Mouse (Mus musculus): Measurements from ENCODE around the gene Lpar2. TPM values are rescaled to one million over a fixed set of nuclear protein-coding genes. Genes with fewer than 3 reads are reported as not detected.
A peak's percentile ranks its signal among the peaks of the same experiment; 100 is the strongest.

The Lpar2 gene
- polyA plus RNA-seq (2016; fragmentation: Nextera tagmentation; extraction: Ambion mirVana): 0.87 and 0.88 TPM in 2 replicates

GRCm38 (mm10) chr8:69822386-69823191 lies at the start of gene Lpar2:
Gene Lpar2, plus strand, starts transcription at chr8:69822429.
- Histone ChIP-seq H3K27me3 (ENCODE audit: poor library complexity, severe bottlenecking) (peaks cover 26% of the 10 kb centered on the region), H3K27ac (peak within 1 kb of the TSS; percentile 86), H3K4me1 (peaks cover 45% of the 10 kb centered on the region), H3K4me3 (peak within 1 kb of the TSS; percentile 58), H3K9me3 (no peaks in the 10 kb centered on the region), H3K36me3 (replicated peaks) (peaks cover 62% of the 10 kb centered on the region)
- WGBS: under 1% methylated on average over 29 of the region's 35 CpGs
- DNase-seq (ENCODE audit: extremely low spot score, low spot score): peak; percentile 70

GRCm38 (mm10) chr8:69774503-69775148 lies 47.6 kb upstream of the Lpar2 start, which contains the start of gene Gm20422:
Gene Gm20422, minus strand, starts transcription at chr8:69774886.
- 0% methylated on average over 41 of the region's 41 CpGs for WGBS
- peak within 1 kb of the TSS; percentile 98 for H3K27ac ChIP-seq
- H3K9me3 ChIP-seq: no peaks in the 10 kb centered on the region

GRCm38 (mm10) chr8:69775149-69775534 lies 47.1 kb upstream of the Lpar2 start:
- H3K36me3 ChIP-seq (replicated peaks): peaks cover 25% of the 10 kb centered on the region
- no peaks in the 10 kb centered on the region for H3K27me3 ChIP-seq (ENCODE audit: poor library complexity, severe bottlenecking)
- peak overlapping the region; percentile 76 for H3K4me3 ChIP-seq
- H3K4me1 ChIP-seq: peaks cover 28% of the 10 kb centered on the region
- no peak for DNase-seq (ENCODE audit: extremely low spot score, low spot score)
- no peaks in the 10 kb centered on the region for H3K9me3 ChIP-seq
- WGBS: 63% methylated on average over 2 of the region's 2 CpGs
- H3K27ac ChIP-seq: peak overlapping the region; percentile 98

More at GRCm38 (mm10) chr8:69774503-69775148, 47.6 kb upstream of the Lpar2 start, which contains the start of gene Gm20422:
- peaks cover 28% of the 10 kb centered on the region for H3K4me1 ChIP-seq
- peak; percentile 92 for DNase-seq (ENCODE audit: extremely low spot score, low spot score)
- peak within 1 kb of the TSS; percentile 76 for H3K4me3 ChIP-seq
- H3K27me3 ChIP-seq (ENCODE audit: poor library complexity, severe bottlenecking): no peaks in the 10 kb centered on the region
- peaks cover 31% of the 10 kb centered on the region for H3K36me3 ChIP-seq (replicated peaks)

- DNase-seq (ENCODE audit: extremely low spot score, low spot score): no peak
- WGBS: 64% methylated on average over 10 of the region's 12 CpGs
- H3K27ac ChIP-seq: no peak overlapping the region
- H3K9me3 ChIP-seq: no peaks in the 10 kb centered on the region
- peaks cover 24% of the 10 kb centered on the region for H3K4me1 ChIP-seq
- peaks cover 6% of the 10 kb centered on the region for H3K36me3 ChIP-seq (replicated peaks)
- H3K4me3 ChIP-seq: no peak overlapping the region
- H3K27me3 ChIP-seq (ENCODE audit: poor library complexity, severe bottlenecking): no peaks in the 10 kb centered on the region
These were observed 45.1 kb upstream of the Lpar2 start for GRCm38 (mm10) chr8:69777111-69777510.

- WGBS: 93% methylated on average over 5 of the region's 5 CpGs
- Histone ChIP-seq H3K4me3 (no peak overlapping the region), H3K27ac (no peak overlapping the region), H3K9me3 (no peaks in the 10 kb centered on the region), H3K36me3 (replicated peaks) (peaks cover 15% of the 10 kb centered on the region), H3K27me3 (ENCODE audit: poor library complexity, severe bottlenecking) (no peaks in the 10 kb centered on the region), H3K4me1 (peaks cover 28% of the 10 kb centered on the region)
- DNase-seq (ENCODE audit: extremely low spot score, low spot score): no peak
These were observed 33.1 kb upstream of the Lpar2 start for GRCm38 (mm10) chr8:69789105-69789504.

GRCm38 (mm10) chr8:69789731-69790130 lies 32.5 kb upstream of the Lpar2 start:
- H3K9me3 ChIP-seq: no peaks in the 10 kb centered on the region
- peaks cover 21% of the 10 kb centered on the region for H3K36me3 ChIP-seq (replicated peaks)
- no peak for DNase-seq (ENCODE audit: extremely low spot score, low spot score)
- H3K4me1 ChIP-seq: peaks cover 28% of the 10 kb centered on the region
- WGBS: 79% methylated on average over 5 of the region's 5 CpGs
- H3K27ac ChIP-seq: no peak overlapping the region
- no peaks in the 10 kb centered on the region for H3K27me3 ChIP-seq (ENCODE audit: poor library complexity, severe bottlenecking)
- H3K4me3 ChIP-seq: peak overlapping the region; percentile 87; the same call in 1 of the 2 replicates

GRCm38 (mm10) chr8:69790364-69790763 lies 31.9 kb upstream of the Lpar2 start:
- no peak for DNase-seq (ENCODE audit: extremely low spot score, low spot score)
- no peaks in the 10 kb centered on the region for H3K9me3 ChIP-seq
- WGBS: 41% methylated on average over 11 of the region's 11 CpGs
- H3K27me3 ChIP-seq (ENCODE audit: poor library complexity, severe bottlenecking): no peaks in the 10 kb centered on the region
- H3K4me1 ChIP-seq: peaks cover 28% of the 10 kb centered on the region
- peaks cover 27% of the 10 kb centered on the region for H3K36me3 ChIP-seq (replicated peaks)
- peak overlapping the region; percentile 87 for H3K4me3 ChIP-seq
- H3K27ac ChIP-seq: peak overlapping the region; percentile 97

GRCm38 (mm10) chr8:69790773-69791367 lies 31.4 kb upstream of the Lpar2 start, which contains the start of the genes Atp13a1 and Zfp866:
Gene Atp13a1, plus strand, starts transcription at chr8:69791163.
Gene Zfp866, minus strand, starts transcription at chr8:69791178.
- no peaks in the 10 kb centered on the region for H3K9me3 ChIP-seq
- H3K36me3 ChIP-seq (replicated peaks): peaks cover 33% of the 10 kb centered on the region
- under 1% methylated on average over 38 of the region's 38 CpGs for WGBS
- peaks cover 28% of the 10 kb centered on the region for H3K4me1 ChIP-seq
- peak; percentile 92 for DNase-seq (ENCODE audit: extremely low spot score, low spot score)
- peak within 1 kb of the TSS; percentile 87 for H3K4me3 ChIP-seq
- peak within 1 kb of the TSS; percentile 97 for H3K27ac ChIP-seq
- no peaks in the 10 kb centered on the region for H3K27me3 ChIP-seq (ENCODE audit: poor library complexity, severe bottlenecking)

GRCm38 (mm10) chr8:69791415-69792068 lies 30.7 kb upstream of the Lpar2 start:
- Histone ChIP-seq H3K4me3 (peak overlapping the region; percentile 87), H3K4me1 (peaks cover 28% of the 10 kb centered on the region), H3K9me3 (no peaks in the 10 kb centered on the region), H3K27me3 (ENCODE audit: poor library complexity, severe bottlenecking) (no peaks in the 10 kb centered on the region), H3K36me3 (replicated peaks) (peaks cover 39% of the 10 kb centered on the region), H3K27ac (peak overlapping the region; percentile 97)
- DNase-seq (ENCODE audit: extremely low spot score, low spot score): peak; percentile 53
- WGBS: under 1% methylated on average over 48 of the region's 48 CpGs

- whole genome bisulfite sequencing: 93% methylated on average over 4 of the region's 4 CpGs
- peaks cover 60% of the 10 kb centered on the region for H3K36me3 ChIP-seq (replicated peaks)
- peaks cover 28% of the 10 kb centered on the region for H3K4me1 ChIP-seq
- no peak overlapping the region for H3K27ac ChIP-seq
- no peak overlapping the region for H3K4me3 ChIP-seq
- no peaks in the 10 kb centered on the region for H3K9me3 ChIP-seq
- DNase-seq (ENCODE audit: extremely low spot score, low spot score): no peak
- H3K27me3 ChIP-seq (ENCODE audit: poor library complexity, severe bottlenecking): no peaks in the 10 kb centered on the region
These were observed 28.6 kb upstream of the Lpar2 start for GRCm38 (mm10) chr8:69793666-69794065.

GRCm38 (mm10) chr8:69794096-69794495 lies 28.1 kb upstream of the Lpar2 start:
- no peak for DNase-seq (ENCODE audit: extremely low spot score, low spot score)
- Histone ChIP-seq H3K36me3 (replicated peaks) (peaks cover 65% of the 10 kb centered on the region), H3K9me3 (no peaks in the 10 kb centered on the region), H3K4me3 (no peak overlapping the region), H3K27ac (no peak overlapping the region), H3K4me1 (peaks cover 28% of the 10 kb centered on the region), H3K27me3 (ENCODE audit: poor library complexity, severe bottlenecking) (no peaks in the 10 kb centered on the region)
- WGBS: 95% methylated on average over 3 of the region's 3 CpGs

- Histone ChIP-seq H3K36me3 (replicated peaks) (peaks cover 73% of the 10 kb centered on the region), H3K4me3 (no peak overlapping the region), H3K27me3 (ENCODE audit: poor library complexity, severe bottlenecking) (no peaks in the 10 kb centered on the region), H3K27ac (no peak overlapping the region), H3K9me3 (no peaks in the 10 kb centered on the region), H3K4me1 (peaks cover 25% of the 10 kb centered on the region)
- WGBS: 94% methylated on average over 6 of the region's 6 CpGs
- no peak for DNase-seq (ENCODE audit: extremely low spot score, low spot score)
These were observed 27.3 kb upstream of the Lpar2 start for GRCm38 (mm10) chr8:69794901-69795300.

All from forebrain, embryonic 10.5 days (tissue).